Mouse (Mus musculus) heart, postnatal 0 days (tissue): ENCODE measurements at regions not wholly inside any gene's neighbourhood (a gene's known extent, or its start where the extent isn't known, plus 50 kb on each side); places are given as distances from the start of the nearest gene placed in this dataset.

Experiments
- CTCF ChIP-seq: IDR thresholded peaks from 2 replicates; pipeline ENCODE4 v1.5.1; 2016; ENCODE audit warnings: antibody characterized with exemption, control low read depth, low read depth
- EP300 ChIP-seq: IDR thresholded peaks from 2 replicates; pipeline ENCODE4 v1.6.1; 2016; ENCODE audit warnings: antibody characterized with exemption, low read depth

DNA sequence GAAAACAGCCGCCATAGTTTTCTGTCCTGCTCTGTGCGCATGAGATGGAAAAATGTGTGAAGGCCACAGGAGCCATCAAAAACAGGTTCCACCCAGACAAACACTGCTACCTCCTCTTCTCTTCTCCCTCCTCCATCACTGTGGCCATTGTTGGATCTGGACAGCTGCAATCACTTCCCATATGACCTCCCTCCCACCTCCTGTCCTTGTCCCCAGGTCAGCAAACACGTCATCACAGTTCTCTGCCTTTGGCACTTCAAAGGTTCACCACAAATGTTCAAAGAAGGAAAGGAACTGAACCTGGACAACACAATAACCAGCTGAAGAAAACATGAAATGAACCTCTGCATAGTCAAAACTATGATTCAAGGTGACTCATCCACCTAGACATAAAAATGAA is 220.2 kb upstream of the Il12b start:
- TF ChIP-seq EP300 (no peak), CTCF (no peak)
